ENCODE assay signal across 34 mouse cellular contexts in the genomic region with DNA sequence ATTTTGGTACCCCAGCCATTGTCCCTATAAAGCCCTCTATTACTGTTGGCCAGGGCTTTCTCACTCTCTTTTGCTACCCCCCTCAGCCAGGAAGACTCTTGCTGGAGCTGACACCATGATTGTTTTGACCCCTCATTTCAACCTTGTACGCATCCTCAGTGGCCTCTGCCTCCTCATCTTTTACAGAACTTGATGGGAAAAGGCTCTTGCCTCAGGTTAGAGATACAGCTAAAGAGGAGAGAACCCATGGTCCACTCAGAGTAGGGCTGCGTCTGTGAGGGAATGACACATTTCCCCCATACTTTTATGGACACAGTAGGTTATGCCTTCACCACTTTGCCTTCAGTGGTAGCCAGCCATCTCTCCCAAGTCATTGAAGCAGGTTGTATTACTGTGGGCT.
"Had no signal": no experiment of that assay in that cellular context is flagged by ENCODE, and none has a peak within 500 bp of the region (broad histone marks: within the 10 kb centered on the region; RNA-seq: fewer than 3 reads in every experiment).

No protein-coding gene starts in this region.

- H3K4me2 ChIP-seq: heart, embryonic 11.5 days; heart, embryonic 12.5 days; heart, embryonic 13.5 days; heart, embryonic 15.5 days; hindbrain, embryonic 12.5 days; hindbrain, embryonic 13.5 days; hindbrain, embryonic 14.5 days; hindbrain, embryonic 15.5 days; intestine, embryonic 15.5 days; kidney, embryonic 15.5 days had no signal

- H3K4me1 ChIP-seq: heart, embryonic 12.5 days; heart, embryonic 13.5 days; heart, embryonic 15.5 days; hindbrain, embryonic 10.5 days; hindbrain, embryonic 12.5 days; hindbrain, embryonic 13.5 days; hindbrain, embryonic 15.5 days; intestine, embryonic 15.5 days; kidney, embryonic 15.5 days had no signal

- H3K4me3 ChIP-seq: heart, embryonic 12.5 days; heart, embryonic 13.5 days; heart, embryonic 15.5 days; hindbrain, embryonic 10.5 days; hindbrain, embryonic 12.5 days; hindbrain, embryonic 13.5 days; hindbrain, embryonic 15.5 days; intestine, embryonic 15.5 days; kidney, embryonic 15.5 days; layer of hippocampus, adult 2 months; left cerebral cortex, adult 2 months had no signal

- H3K36me3 ChIP-seq: heart, embryonic 12.5 days; heart, embryonic 13.5 days; heart, embryonic 15.5 days; hindbrain, embryonic 10.5 days; hindbrain, embryonic 12.5 days; hindbrain, embryonic 15.5 days; intestine, embryonic 15.5 days; kidney, embryonic 15.5 days had no signal

- H3K27ac ChIP-seq: heart, embryonic 13.5 days; heart, embryonic 15.5 days; hindbrain, embryonic 10.5 days; hindbrain, embryonic 12.5 days; hindbrain, embryonic 13.5 days; hindbrain, embryonic 14.5 days; hindbrain, embryonic 15.5 days; hindbrain, postnatal 0 days; intestine, embryonic 15.5 days; kidney, embryonic 15.5 days; kidney, postnatal 0 days; layer of hippocampus, adult 2 months; left cerebral cortex, adult 2 months had no signal

- ATAC-seq: hindbrain, embryonic 16.5 days; hindbrain, postnatal 0 days; inflammation-experienced regulatory T-cells, adult 6 months; intestine, embryonic 15.5 days; intestine, embryonic 16.5 days; intestine, postnatal 0 days had no signal

- H3K9ac ChIP-seq: heart, embryonic 12.5 days; heart, embryonic 13.5 days; heart, embryonic 15.5 days; hindbrain, embryonic 12.5 days; hindbrain, embryonic 13.5 days; hindbrain, embryonic 14.5 days; hindbrain, embryonic 15.5 days; intestine, embryonic 15.5 days; kidney, embryonic 15.5 days had no signal

- H3K9me3 ChIP-seq: heart, embryonic 12.5 days; heart, embryonic 13.5 days; heart, embryonic 15.5 days; hindbrain, embryonic 10.5 days; hindbrain, embryonic 12.5 days; hindbrain, embryonic 13.5 days; hindbrain, embryonic 15.5 days; intestine, embryonic 15.5 days; kidney, embryonic 15.5 days had no signal

- H3K27me3 ChIP-seq: heart, embryonic 12.5 days; heart, embryonic 13.5 days; heart, embryonic 15.5 days; hindbrain, embryonic 12.5 days; hindbrain, embryonic 13.5 days; hindbrain, embryonic 15.5 days; intestine, embryonic 15.5 days; kidney, embryonic 15.5 days had no signal

- DNase-seq: heart, postnatal 10 days; heart, postnatal 36 days; heart, postnatal 4 days; kidney, adult 11 months; kidney, adult 18-20 months; kidney, adult 2 months; kidney, adult 8-10 months; kidney, adult 9 months; kidney, postnatal 10 days; kidney, postnatal 14 days; kidney, postnatal 25 days; kidney, postnatal 36 days; kidney, postnatal 4 days; layer of hippocampus, adult 9-11 months; layer of hippocampus, postnatal 36 days had no signal
